Mouse (Mus musculus) CD8-positive naive resting alpha-beta T cell, adult 2 months (primary cell): ENCODE data around the gene Mall.

ENCODE experiments used
- DNase-seq, 2 experiments: peaks; one replicate each; pipeline ENCODE4 v3.0.0; 2022; ENCODE audit warnings: low read depth in 2 of 2, low spot score in 2 of 2

The Mall gene

GRCm38 (mm10) chr2:127729671-127730070, at the start of gene Mall:
Mall (minus strand) TSS chr2:127729932.
- DNase-seq: no peak

- DNase-seq: no peak
Observed at GRCm38 (mm10) chr2:127778451-127778850, 48.7 kb upstream of the Mall start.

GRCm38 (mm10) chr2:127775013-127775412, 45.3 kb upstream of the Mall start:
- DNase-seq: no peak

GRCm38 (mm10) chr2:127774578-127774941, 44.8 kb upstream of the Mall start:
- no peak for DNase-seq

GRCm38 (mm10) chr2:127773938-127774577, 44.3 kb upstream of the Mall start:
- no peak for DNase-seq

- no peak for DNase-seq
Observed at GRCm38 (mm10) chr2:127761587-127761986, 31.9 kb upstream of the Mall start.

GRCm38 (mm10) chr2:127760429-127761000, 30.8 kb upstream of the Mall start:
- DNase-seq: no peak

- no peak for DNase-seq
Observed at GRCm38 (mm10) chr2:127760014-127760413, 30.3 kb upstream of the Mall start.

- no peak for DNase-seq
Observed at GRCm38 (mm10) chr2:127759157-127759880, 29.6 kb upstream of the Mall start.

GRCm38 (mm10) chr2:127757171-127757570, 27.4 kb upstream of the Mall start:
- no peak for DNase-seq

GRCm38 (mm10) chr2:127754113-127754512, 24.4 kb upstream of the Mall start:
- DNase-seq: no peak

- DNase-seq: no peak
Observed at GRCm38 (mm10) chr2:127751849-127752610, 22.3 kb upstream of the Mall start.

GRCm38 (mm10) chr2:127749376-127749775, 19.6 kb upstream of the Mall start:
- no peak for DNase-seq

GRCm38 (mm10) chr2:127748316-127748715, 18.6 kb upstream of the Mall start:
- DNase-seq: no peak

- DNase-seq: no peak
Observed at GRCm38 (mm10) chr2:127742637-127743036, 12.9 kb upstream of the Mall start.

GRCm38 (mm10) chr2:127740756-127741519, 11.2 kb upstream of the Mall start:
- DNase-seq: no peak

- no peak for DNase-seq
Observed at GRCm38 (mm10) chr2:127737885-127738284, 8.2 kb upstream of the Mall start.

GRCm38 (mm10) chr2:127736631-127737209, 7.0 kb upstream of the Mall start:
- no peak for DNase-seq

- no peak for DNase-seq
Observed at GRCm38 (mm10) chr2:127735512-127736145, 5.9 kb upstream of the Mall start.

GRCm38 (mm10) chr2:127734889-127735288, 5.2 kb upstream of the Mall start:
- DNase-seq: no peak
